Mouse (Mus musculus): ENCODE measurements at regions not wholly inside any gene's neighbourhood (a gene's known extent, or its start where the extent isn't known, plus 50 kb on each side); places are given as distances from the start of the nearest gene placed in this dataset.
"Not testable (repeated sequence)": the region's sequence is repeated elsewhere in the genome, so short reads cannot be mapped to it uniquely, and the experiment has no call there.

DNA sequence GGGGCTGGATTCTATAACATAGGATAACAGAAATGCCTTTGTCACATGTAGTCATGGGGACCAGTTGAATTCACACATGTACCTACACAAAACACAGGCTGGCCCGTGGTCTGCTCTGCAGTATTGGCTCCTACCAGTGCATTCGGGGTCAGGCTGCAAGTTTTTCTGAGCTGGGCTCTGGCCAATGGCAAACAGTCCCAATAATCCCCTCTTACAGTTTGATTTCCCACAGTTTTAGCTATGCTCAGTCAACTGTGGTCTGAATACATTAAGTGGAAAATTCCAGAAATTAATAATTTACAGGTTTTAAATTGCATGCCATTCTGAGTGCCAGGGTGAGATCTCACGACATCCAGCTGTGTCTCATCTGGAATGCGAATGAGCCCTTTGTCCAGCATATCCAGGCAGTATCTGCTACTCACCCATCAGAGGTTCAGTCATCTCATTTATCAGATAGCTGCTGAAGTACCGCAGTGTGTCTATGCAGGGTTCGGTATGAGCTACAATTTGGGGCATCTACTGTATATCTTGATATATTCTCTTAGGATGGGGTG, 124.0 kb upstream of the Rgma start:
- H3ac ChIP-seq (ENCODE audit: control insufficient read depth, insufficient read length), result no peak overlapping the region
- no peak overlapping the region for H3K4me2 ChIP-seq (ENCODE audit: low read depth)
- no peaks in the 10 kb centered on the region for H3K27me3 ChIP-seq (ENCODE audit: control insufficient read depth, insufficient read depth, insufficient read length)
- TF ChIP-seq MAX (IDR thresholded peaks at IDR 0.05; ENCODE audit: low read depth), result no peak
- TF ChIP-seq TCF3 (IDR thresholded peaks at IDR 0.05; ENCODE audit: insufficient read length, low read depth), result no peak
- TF ChIP-seq MYOG (IDR thresholded peaks at IDR 0.05; ENCODE audit: control insufficient read depth in 1 of 3, insufficient read depth in 1 of 3, insufficient read length in 2 of 3, low read depth in 2 of 3), result no peak
- TF ChIP-seq SRF (IDR thresholded peaks at IDR 0.05; ENCODE audit: control insufficient read depth, insufficient read length, low read depth), result no peak
- TF ChIP-seq REST (IDR thresholded peaks at IDR 0.05; ENCODE audit: insufficient read depth, insufficient read length), result no peak
- no peak for TF ChIP-seq POLR2AphosphoS2 (IDR thresholded peaks at IDR 0.05; ENCODE audit: insufficient read length, low read depth)
- no peak for TF ChIP-seq E2F4 (IDR thresholded peaks at IDR 0.05; ENCODE audit: insufficient read depth)
- no peak for TF ChIP-seq TCF12 (IDR thresholded peaks at IDR 0.05; ENCODE audit: insufficient read depth, poor library complexity, severe bottlenecking)
- TF ChIP-seq USF1 (IDR thresholded peaks at IDR 0.05; ENCODE audit: low read depth), result no peak
- no peaks in the 10 kb centered on the region for H3K79me2 ChIP-seq (ENCODE audit: control insufficient read depth, insufficient read depth)
- no peaks in the 10 kb centered on the region for H3K36me3 ChIP-seq (ENCODE audit: control insufficient read depth, insufficient read depth)
- no peak overlapping the region for H3K4me3 ChIP-seq

DNA sequence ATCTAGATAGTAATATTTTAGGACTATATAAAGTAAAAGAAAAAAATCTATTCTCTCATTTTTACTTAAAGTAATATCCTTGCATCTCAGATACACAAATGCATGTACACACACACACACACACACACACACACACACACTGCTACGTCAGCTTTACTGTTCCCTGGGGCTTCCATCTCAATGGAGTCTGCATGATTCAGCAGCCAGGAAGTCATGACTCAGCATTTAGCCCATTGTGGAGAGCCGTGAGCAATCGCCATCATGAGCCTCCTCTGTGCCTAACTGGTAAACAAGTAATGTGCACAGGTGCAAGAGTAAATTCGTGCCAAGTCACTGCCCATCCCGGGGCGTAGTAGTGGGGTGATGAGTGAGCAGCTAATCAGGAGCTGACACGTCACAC, 120.3 kb upstream of the Rgma start:
- H3K27me3 ChIP-seq (ENCODE audit: control insufficient read depth, insufficient read depth, insufficient read length); H3ac ChIP-seq (ENCODE audit: control insufficient read depth, insufficient read length); H3K79me2 ChIP-seq (ENCODE audit: control insufficient read depth, insufficient read depth); H3K36me3 ChIP-seq (ENCODE audit: control insufficient read depth, insufficient read depth); H3K4me2 ChIP-seq (ENCODE audit: low read depth); H3K4me3 ChIP-seq: not testable (repeated sequence)

DNA sequence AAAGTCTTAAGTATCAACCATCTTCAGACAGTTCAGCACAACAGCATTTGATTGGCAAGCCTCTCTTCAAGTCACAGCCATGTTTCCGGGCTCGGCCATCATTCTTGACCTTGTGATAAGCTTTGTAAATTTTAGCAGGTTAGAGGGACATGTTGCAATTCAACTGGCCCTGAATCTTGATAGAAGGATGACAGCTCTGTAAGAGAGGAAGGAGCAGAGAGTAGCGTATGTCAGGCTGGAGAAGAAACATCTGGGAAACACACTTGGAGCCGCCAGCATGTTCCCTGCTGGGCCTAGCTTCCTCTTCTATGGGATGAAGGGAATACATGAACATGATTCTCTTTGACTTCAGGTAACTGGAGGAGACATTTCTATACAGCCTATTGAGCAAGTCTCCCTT, 115.2 kb upstream of the Rgma start:
- no peak overlapping the region for H3K4me2 ChIP-seq (ENCODE audit: low read depth)
- TF ChIP-seq POLR2AphosphoS2 (IDR thresholded peaks at IDR 0.05; ENCODE audit: insufficient read length, low read depth) (no peak), POLR2A (IDR thresholded peaks at IDR 0.05; ENCODE audit: insufficient read length, low read depth) (no peak), TCF3 (IDR thresholded peaks at IDR 0.05; ENCODE audit: insufficient read length, low read depth) (no peak), USF1 (IDR thresholded peaks at IDR 0.05; ENCODE audit: low read depth) (no peak), CEBPB (IDR thresholded peaks at IDR 0.05; ENCODE audit: insufficient read depth, poor library complexity, severe bottlenecking) (no peak), TCF12 (IDR thresholded peaks at IDR 0.05; ENCODE audit: insufficient read depth, poor library complexity, severe bottlenecking) (no peak), SRF (IDR thresholded peaks at IDR 0.05; ENCODE audit: control insufficient read depth, insufficient read length, low read depth) (no peak), MYOG (IDR thresholded peaks at IDR 0.05; ENCODE audit: control insufficient read depth in 1 of 3, insufficient read depth in 1 of 3, insufficient read length in 2 of 3, low read depth in 2 of 3) (no peak), MYOD1 (IDR thresholded peaks at IDR 0.05; ENCODE audit: control insufficient read depth in 1 of 3, insufficient read length in 2 of 3, low read depth in 2 of 3) (no peak), MAX (IDR thresholded peaks at IDR 0.05; ENCODE audit: low read depth) (no peak), REST (IDR thresholded peaks at IDR 0.05; ENCODE audit: insufficient read depth, insufficient read length) (no peak), E2F4 (IDR thresholded peaks at IDR 0.05; ENCODE audit: insufficient read depth) (no peak)
- H3K36me3 ChIP-seq (ENCODE audit: control insufficient read depth, insufficient read depth), result no peaks in the 10 kb centered on the region
- no peaks in the 10 kb centered on the region for H3K27me3 ChIP-seq (ENCODE audit: control insufficient read depth, insufficient read depth, insufficient read length)
- no peak overlapping the region for H3K4me3 ChIP-seq
- H3K79me2 ChIP-seq (ENCODE audit: control insufficient read depth, insufficient read depth), result no peaks in the 10 kb centered on the region
- H3ac ChIP-seq (ENCODE audit: control insufficient read depth, insufficient read length), result no peak overlapping the region

DNA sequence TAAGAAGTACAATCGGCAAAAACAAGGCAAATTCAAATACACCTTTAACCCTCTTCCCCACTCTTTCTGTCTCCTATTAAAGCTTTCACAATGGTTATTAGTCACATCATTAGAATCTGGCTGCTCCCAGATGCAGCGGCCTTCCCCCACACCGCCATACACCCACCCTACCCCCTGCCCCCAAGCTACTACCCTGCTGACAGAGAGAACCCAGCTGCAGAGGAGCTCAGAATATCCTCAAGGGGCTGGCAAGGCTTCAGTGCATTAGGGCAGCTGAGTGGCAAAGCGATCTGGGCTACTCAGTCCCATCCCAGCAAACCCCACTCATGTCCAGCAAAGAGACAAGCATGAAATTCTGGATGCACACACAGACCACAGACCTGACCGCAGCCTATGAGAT, 113.6 kb upstream of the Rgma start:
- Histone ChIP-seq H3K36me3 (ENCODE audit: control insufficient read depth, insufficient read depth) (no peaks in the 10 kb centered on the region), H3K4me2 (ENCODE audit: low read depth) (no peak overlapping the region), H3K27me3 (ENCODE audit: control insufficient read depth, insufficient read depth, insufficient read length) (no peaks in the 10 kb centered on the region), H3K79me2 (ENCODE audit: control insufficient read depth, insufficient read depth) (no peaks in the 10 kb centered on the region), H3ac (ENCODE audit: control insufficient read depth, insufficient read length) (no peak overlapping the region), H3K4me3 (no peak overlapping the region)
- TF ChIP-seq MAX (IDR thresholded peaks at IDR 0.05; ENCODE audit: low read depth) (no peak), MYOD1 (IDR thresholded peaks at IDR 0.05; ENCODE audit: control insufficient read depth in 1 of 3, insufficient read length in 2 of 3, low read depth in 2 of 3) (no peak), SRF (IDR thresholded peaks at IDR 0.05; ENCODE audit: control insufficient read depth, insufficient read length, low read depth) (no peak)

DNA sequence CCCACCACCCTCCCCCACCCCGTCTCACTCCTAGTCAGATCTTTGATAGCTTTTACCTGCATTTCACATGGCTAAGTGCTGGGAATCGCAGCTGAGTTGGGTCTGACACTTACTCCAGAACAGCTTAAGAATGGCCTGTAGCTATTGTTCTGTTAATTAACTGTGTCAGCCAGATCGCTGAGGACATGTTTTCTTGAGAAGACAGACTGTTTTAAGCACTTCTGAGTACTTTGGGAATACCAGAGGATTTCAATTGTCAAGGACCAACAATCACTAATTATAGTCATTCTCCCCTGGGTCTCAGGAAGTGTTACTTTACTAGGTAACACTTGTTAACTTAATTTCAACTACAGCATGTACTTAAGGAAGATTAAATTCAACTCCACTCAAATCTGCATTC, 112.8 kb upstream of the Rgma start:
- no peaks in the 10 kb centered on the region for H3K36me3 ChIP-seq (ENCODE audit: control insufficient read depth, insufficient read depth)
- no peak overlapping the region for H3K4me2 ChIP-seq (ENCODE audit: low read depth)
- H3K79me2 ChIP-seq (ENCODE audit: control insufficient read depth, insufficient read depth), result no peaks in the 10 kb centered on the region
- H3ac ChIP-seq (ENCODE audit: control insufficient read depth, insufficient read length), result no peak overlapping the region
- TF ChIP-seq POLR2AphosphoS2 (IDR thresholded peaks at IDR 0.05; ENCODE audit: insufficient read length, low read depth) (no peak), E2F4 (IDR thresholded peaks at IDR 0.05; ENCODE audit: insufficient read depth) (no peak), TCF12 (IDR thresholded peaks at IDR 0.05; ENCODE audit: insufficient read depth, poor library complexity, severe bottlenecking) (no peak)
- no peaks in the 10 kb centered on the region for H3K27me3 ChIP-seq (ENCODE audit: control insufficient read depth, insufficient read depth, insufficient read length)
- no peak overlapping the region for H3K4me3 ChIP-seq

DNA sequence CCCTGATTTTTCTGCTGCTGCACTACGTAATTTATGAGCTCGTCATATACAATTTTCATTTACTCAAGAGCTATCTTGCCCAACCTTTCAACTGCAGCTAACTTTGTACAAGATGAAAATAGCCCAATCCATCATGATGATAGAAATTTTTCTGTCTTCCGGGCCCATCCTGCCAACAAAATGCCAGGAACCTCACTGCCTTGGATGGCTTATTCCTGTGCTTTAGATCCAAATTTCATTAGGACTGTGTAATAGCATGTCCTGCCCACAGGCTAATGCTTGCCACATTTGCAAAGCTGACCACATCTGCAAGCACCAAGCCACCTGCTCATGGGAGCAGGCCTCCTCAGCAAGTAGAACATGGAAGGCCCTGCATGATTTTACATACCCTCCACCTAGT, 105.7 kb upstream of the Rgma start:
- Histone ChIP-seq H3K79me2 (ENCODE audit: control insufficient read depth, insufficient read depth) (no peaks in the 10 kb centered on the region), H3K27me3 (ENCODE audit: control insufficient read depth, insufficient read depth, insufficient read length) (no peaks in the 10 kb centered on the region), H3K36me3 (ENCODE audit: control insufficient read depth, insufficient read depth) (no peaks in the 10 kb centered on the region), H3K4me2 (ENCODE audit: low read depth) (peak overlapping the region; percentile 4), H3K4me3 (no peak overlapping the region), H3ac (ENCODE audit: control insufficient read depth, insufficient read length) (no peak overlapping the region)
- TF ChIP-seq E2F4 (IDR thresholded peaks at IDR 0.05; ENCODE audit: insufficient read depth) (no peak), POLR2A (IDR thresholded peaks at IDR 0.05; ENCODE audit: insufficient read length, low read depth) (no peak), SRF (IDR thresholded peaks at IDR 0.05; ENCODE audit: control insufficient read depth, insufficient read length, low read depth) (no peak), TCF12 (IDR thresholded peaks at IDR 0.05; ENCODE audit: insufficient read depth, poor library complexity, severe bottlenecking) (no peak), MAX (IDR thresholded peaks at IDR 0.05; ENCODE audit: low read depth) (no peak), MYOG (IDR thresholded peaks at IDR 0.05; ENCODE audit: control insufficient read depth in 1 of 3, insufficient read depth in 1 of 3, insufficient read length in 2 of 3, low read depth in 2 of 3) (peak in 1 of 3 experiments; percentile 6), MYOD1 (IDR thresholded peaks at IDR 0.05; ENCODE audit: control insufficient read depth in 1 of 3, insufficient read length in 2 of 3, low read depth in 2 of 3) (peak in 2 of 3 experiments; percentile 24 to 31), POLR2AphosphoS2 (IDR thresholded peaks at IDR 0.05; ENCODE audit: insufficient read length, low read depth) (no peak), USF1 (IDR thresholded peaks at IDR 0.05; ENCODE audit: low read depth) (no peak), CEBPB (IDR thresholded peaks at IDR 0.05; ENCODE audit: insufficient read depth, poor library complexity, severe bottlenecking) (no peak), REST (IDR thresholded peaks at IDR 0.05; ENCODE audit: insufficient read depth, insufficient read length) (no peak), TCF3 (IDR thresholded peaks at IDR 0.05; ENCODE audit: insufficient read length, low read depth) (no peak)
